In genomic region chr3:36798160-36798823, GRCm38 (mm10) we compare ENCODE assay signal across 23 mouse cellular contexts.
DNase-seq lines count a peak whose midpoint lies in the region; ATAC-seq lines count a peak whose summit lies in the region.
"Had no signal": no experiment of that assay in that cellular context is flagged by ENCODE, and none has a peak within 500 bp of the region (broad histone marks: within the 10 kb centered on the region; RNA-seq: fewer than 3 reads in every experiment).

No protein-coding gene starts in this region.

- no peaks in the 10 kb centered on the region for H3K36me3 ChIP-seq in neural tube, embryonic 12.5 days
- H3K36me3 ChIP-seq in intestine, embryonic 14.5 days (ENCODE audit: control insufficient read depth, insufficient read depth, low read length) = no peaks in the 10 kb centered on the region
- no peaks in the 10 kb centered on the region for H3K36me3 ChIP-seq in liver, embryonic 13.5 days
- H3K36me3 ChIP-seq: embryonic facial prominence, embryonic 10.5 days; midbrain, embryonic 12.5 days had no signal

- no peaks in the 10 kb centered on the region for H3K27me3 ChIP-seq in neural tube, embryonic 12.5 days (replicated peaks)
- H3K27me3 ChIP-seq in intestine, embryonic 14.5 days (replicated peaks; ENCODE audit: control insufficient read depth, insufficient read depth, low read length) = no peaks in the 10 kb centered on the region
- no peaks in the 10 kb centered on the region for H3K27me3 ChIP-seq in liver, embryonic 13.5 days
- H3K27me3 ChIP-seq: midbrain, embryonic 12.5 days had no signal

- no peak overlapping the region for H3K9ac ChIP-seq in neural tube, embryonic 12.5 days
- no peak overlapping the region for H3K9ac ChIP-seq in intestine, embryonic 14.5 days (ENCODE audit: low read length)
- no peak overlapping the region for H3K9ac ChIP-seq in liver, embryonic 13.5 days
- H3K9ac ChIP-seq: forebrain, postnatal 0 days; hindbrain, embryonic 14.5 days; midbrain, embryonic 12.5 days had no signal

- no peaks in the 10 kb centered on the region for H3K9me3 ChIP-seq in neural tube, embryonic 12.5 days
- H3K9me3 ChIP-seq in intestine, embryonic 14.5 days (ENCODE audit: control insufficient read depth, low read length) = no peaks in the 10 kb centered on the region
- no peaks in the 10 kb centered on the region for H3K9me3 ChIP-seq in liver, embryonic 13.5 days (replicated peaks)
- H3K9me3 ChIP-seq: embryonic facial prominence, embryonic 10.5 days; midbrain, embryonic 12.5 days had no signal

- DNase-seq in neural tube, embryonic 10.5 days (ENCODE audit: extremely low spot score, low spot score) = no peak
- no peak for DNase-seq in intestine, embryonic 14.5 days (ENCODE audit: low spot score)
- DNase-seq in liver, embryonic 13.5 days = no peak
- no peak for DNase-seq in frontal cortex, postnatal 14 days (ENCODE audit: low spot score in 2 of 2)
- no peak for DNase-seq in spleen, adult 18-20 months
- DNase-seq in urinary bladder, postnatal 25 days (ENCODE audit: low spot score) = no peak
- DNase-seq: adrenal gland, postnatal 14 days; cerebellum, adult 8-10 months; forebrain, postnatal 0 days; gastrocnemius, postnatal 25 days; heart, postnatal 4 days; kidney, postnatal 4 days; layer of hippocampus, adult 9-11 months; lung, adult 18-20 months; lung, postnatal 10 days; right cerebral cortex, postnatal 4 days; thymus, postnatal 25 days had no signal

- no peaks in the 10 kb centered on the region for H3K4me1 ChIP-seq in neural tube, embryonic 12.5 days
- H3K4me1 ChIP-seq in intestine, embryonic 14.5 days (replicated peaks; ENCODE audit: control insufficient read depth, insufficient read depth, low read length) = 0 out of 2 replicates have a peak, but pooled peaks cover 5% of the 10 kb centered on the region
- H3K4me1 ChIP-seq in liver, embryonic 13.5 days (replicated peaks) = no peaks in the 10 kb centered on the region; the same call in 1 of the 2 replicates
- H3K4me1 ChIP-seq: midbrain, embryonic 12.5 days had no signal

- 0 out of 2 replicates have a peak, but pooled peaks have one; percentile 44 for ATAC-seq in neural tube, embryonic 12.5 days (ENCODE audit: low FRiP score, low read depth)
- ATAC-seq in intestine, embryonic 14.5 days (replicated peaks; ENCODE audit: low FRiP score, low TSS enrichment, low read depth) = peak; percentile 83
- ATAC-seq in liver, embryonic 13.5 days (ENCODE audit: low read depth) = peak; percentile 47; the same call in 1 of the 2 replicates
- ATAC-seq: forebrain, postnatal 0 days; inflammation-experienced regulatory T-cells, adult 6 months had no signal

- H3K27ac ChIP-seq in neural tube, embryonic 12.5 days = no peak overlapping the region
- no peak overlapping the region for H3K27ac ChIP-seq in intestine, embryonic 14.5 days (ENCODE audit: low read depth)
- no peak overlapping the region for H3K27ac ChIP-seq in liver, embryonic 13.5 days
- H3K27ac ChIP-seq: embryonic facial prominence, embryonic 10.5 days; hindbrain, embryonic 14.5 days; left cerebral cortex, adult 2 months; midbrain, embryonic 12.5 days had no signal

- 0 out of 2 replicates have a peak overlapping the region, but pooled peaks have one; percentile 27 for H3K4me2 ChIP-seq in neural tube, embryonic 12.5 days (replicated peaks)
- H3K4me2 ChIP-seq in intestine, embryonic 14.5 days (ENCODE audit: low read length) = no peak overlapping the region
- no peak overlapping the region for H3K4me2 ChIP-seq in liver, embryonic 13.5 days
- H3K4me2 ChIP-seq: hindbrain, embryonic 14.5 days; midbrain, embryonic 12.5 days had no signal

- WGBS in neural tube, embryonic 12.5 days = 53% methylated on average over 12 of the region's 13 CpGs
- 60% methylated on average over 13 of the region's 13 CpGs for WGBS in intestine, embryonic 14.5 days
- WGBS in liver, embryonic 13.5 days (ENCODE audit: insufficient replicate concordance) = 31% methylated on average over 13 of the region's 13 CpGs

- no peak overlapping the region for H3K4me3 ChIP-seq in neural tube, embryonic 12.5 days
- H3K4me3 ChIP-seq in intestine, embryonic 14.5 days (ENCODE audit: low read depth, low read length) = no peak overlapping the region
- H3K4me3 ChIP-seq in liver, embryonic 13.5 days (replicated peaks) = no peak overlapping the region
- H3K4me3 ChIP-seq: embryonic facial prominence, embryonic 10.5 days; left cerebral cortex, adult 2 months; midbrain, embryonic 12.5 days had no signal
